Mouse (Mus musculus): ENCODE data around the gene Rnf213.

Gene Rnf213

GRCm38 (mm10) chr11:119514967-119515636, 122.2 kb downstream of the Rnf213 start:
- no peak for DNase-seq (ENCODE audit: low read depth)

GRCm38 (mm10) chr11:119515823-119516676, 123.2 kb downstream of the Rnf213 start:
- no peak for DNase-seq (ENCODE audit: low read depth)

- peak; percentile 58 for DNase-seq (ENCODE audit: low read depth)
Measured at GRCm38 (mm10) chr11:119516677-119517361, 123.9 kb downstream of the Rnf213 start.

GRCm38 (mm10) chr11:119519387-119519786, 126.5 kb downstream of the Rnf213 start:
- no peak for DNase-seq (ENCODE audit: low read depth)

- DNase-seq (ENCODE audit: low read depth): no peak
Measured at GRCm38 (mm10) chr11:119520005-119520712, 127.3 kb downstream of the Rnf213 start.

- DNase-seq (ENCODE audit: low read depth): no peak
Measured at GRCm38 (mm10) chr11:119520713-119521063, 127.8 kb downstream of the Rnf213 start.

GRCm38 (mm10) chr11:119521920-119522710, 129.2 kb downstream of the Rnf213 start:
- DNase-seq (ENCODE audit: low read depth): no peak

- DNase-seq (ENCODE audit: low read depth): no peak
Measured at GRCm38 (mm10) chr11:119522779-119523178, 129.9 kb downstream of the Rnf213 start.

- no peak for DNase-seq (ENCODE audit: low read depth)
Measured at GRCm38 (mm10) chr11:119523392-119523791, 130.5 kb downstream of the Rnf213 start.

- DNase-seq (ENCODE audit: low read depth): peak; percentile 53
Measured at GRCm38 (mm10) chr11:119524545-119524949, 131.6 kb downstream of the Rnf213 start.

GRCm38 (mm10) chr11:119526068-119526966, 133.4 kb downstream of the Rnf213 start:
- no peak for DNase-seq (ENCODE audit: low read depth)

GRCm38 (mm10) chr11:119528930-119529329, 136.0 kb downstream of the Rnf213 start:
- no peak for DNase-seq (ENCODE audit: low read depth)

- no peak for DNase-seq (ENCODE audit: low read depth)
Measured at GRCm38 (mm10) chr11:119532460-119532859, 139.6 kb downstream of the Rnf213 start.

- no peak for DNase-seq (ENCODE audit: low read depth)
Measured at GRCm38 (mm10) chr11:119533745-119534144, 140.8 kb downstream of the Rnf213 start.
